Mouse (Mus musculus) urinary bladder, postnatal 25 days (tissue): ENCODE results near the gene Scarb2.

Experiments
- DNase-seq: peaks from one replicate; pipeline ENCODE4 v3.0.0; 2022; ENCODE audit warnings: low spot score

The Scarb2 gene

GRCm38 (mm10) chr5:92435025-92435584, 71.5 kb downstream of the Scarb2 start, which contains the start of gene Nup54:
Gene Nup54 (minus strand): TSS chr5:92435219.
- DNase-seq = peak; percentile 88

GRCm38 (mm10) chr5:92434571-92434985, 72.1 kb downstream of the Scarb2 start:
- DNase-seq = peak; percentile 37

- no peak for DNase-seq
These were observed 72.6 kb downstream of the Scarb2 start for GRCm38 (mm10) chr5:92434070-92434469.

- DNase-seq = no peak
These were observed 75.0 kb downstream of the Scarb2 start for GRCm38 (mm10) chr5:92431611-92432010.

- DNase-seq = no peak
These were observed 75.9 kb downstream of the Scarb2 start for GRCm38 (mm10) chr5:92430723-92431122.

GRCm38 (mm10) chr5:92424126-92424525, 82.5 kb downstream of the Scarb2 start:
- DNase-seq = no peak

GRCm38 (mm10) chr5:92413982-92414375, 92.7 kb downstream of the Scarb2 start:
- no peak for DNase-seq

- DNase-seq = no peak
These were observed 93.2 kb downstream of the Scarb2 start for GRCm38 (mm10) chr5:92413271-92413981.

- no peak for DNase-seq
These were observed 95.0 kb downstream of the Scarb2 start for GRCm38 (mm10) chr5:92411461-92412140.

- no peak for DNase-seq
These were observed 96.1 kb downstream of the Scarb2 start for GRCm38 (mm10) chr5:92410486-92410885.

- no peak for DNase-seq
These were observed 97.1 kb downstream of the Scarb2 start for GRCm38 (mm10) chr5:92409361-92410155.

GRCm38 (mm10) chr5:92404400-92404678, 102.3 kb downstream of the Scarb2 start:
- DNase-seq = no peak

- DNase-seq = no peak
These were observed 102.9 kb downstream of the Scarb2 start for GRCm38 (mm10) chr5:92403562-92404399.

- DNase-seq = no peak
These were observed 103.8 kb downstream of the Scarb2 start for GRCm38 (mm10) chr5:92402816-92403215.

GRCm38 (mm10) chr5:92398153-92398552, 108.5 kb downstream of the Scarb2 start:
- peak; percentile 69 for DNase-seq

GRCm38 (mm10) chr5:92396476-92396875, 110.2 kb downstream of the Scarb2 start:
- no peak for DNase-seq

- DNase-seq = no peak
These were observed 110.9 kb downstream of the Scarb2 start for GRCm38 (mm10) chr5:92395764-92396163.

- DNase-seq = no peak
These were observed 112.8 kb downstream of the Scarb2 start for GRCm38 (mm10) chr5:92393863-92394262.

- no peak for DNase-seq
These were observed 114.1 kb downstream of the Scarb2 start for GRCm38 (mm10) chr5:92392542-92392941.
